Mouse (Mus musculus): Measurements from ENCODE around the gene Efcab2.
A peak's percentile ranks its signal among the peaks of the same experiment; 100 is the strongest.

Gene Efcab2

GRCm38 (mm10) chr1:178405951-178406711 is at the start of gene Efcab2:
Gene Efcab2, plus strand, starts transcription at chr1:178406085.
- DNase-seq (ENCODE audit: low read depth): peak; percentile 95

- DNase-seq (ENCODE audit: low read depth): no peak
Measured at GRCm38 (mm10) chr1:178357776-178358710, 47.8 kb upstream of the Efcab2 start.

DNA sequence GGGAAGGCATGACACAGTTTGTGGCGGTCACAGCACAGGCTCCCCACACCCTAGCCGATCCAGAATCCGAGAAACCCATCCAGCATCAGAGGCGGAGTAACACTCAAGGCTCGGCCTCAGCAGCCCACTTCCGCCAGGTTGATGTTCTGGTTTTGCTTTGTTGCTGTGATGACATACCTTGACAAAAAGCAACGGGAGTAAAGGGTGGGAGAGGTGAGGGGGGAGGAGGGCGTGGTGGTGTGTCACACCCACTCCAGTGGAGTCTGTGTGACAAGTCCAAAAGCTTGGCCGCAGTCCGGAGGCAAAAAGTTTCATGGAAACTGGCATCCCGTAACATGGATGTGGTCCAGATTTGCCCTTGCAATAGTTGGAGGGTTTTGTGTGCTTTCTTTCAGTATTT is 45.6 kb upstream of the Efcab2 start:
- no peak for DNase-seq (ENCODE audit: low read depth)

DNA sequence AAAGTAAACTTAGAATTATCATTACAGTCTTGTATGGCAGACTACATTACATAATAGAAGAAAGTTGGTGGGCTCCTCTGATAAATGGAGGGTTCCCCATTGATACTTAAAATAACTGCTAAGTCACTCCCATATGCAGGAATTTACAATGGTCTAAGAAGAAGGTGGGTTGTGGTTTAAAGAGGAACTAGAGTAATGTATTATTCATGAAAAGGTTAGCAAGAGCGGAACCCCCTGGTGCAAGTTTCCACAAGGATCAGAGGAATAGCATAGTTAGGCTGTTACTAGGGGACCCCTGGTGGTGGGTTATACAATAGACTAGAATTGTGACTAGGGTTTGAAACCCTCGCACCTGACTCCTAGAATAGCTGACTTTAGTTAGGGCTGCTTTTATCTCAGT is 45.2 kb upstream of the Efcab2 start:
- peak; percentile 51 for DNase-seq (ENCODE audit: low read depth)

DNA sequence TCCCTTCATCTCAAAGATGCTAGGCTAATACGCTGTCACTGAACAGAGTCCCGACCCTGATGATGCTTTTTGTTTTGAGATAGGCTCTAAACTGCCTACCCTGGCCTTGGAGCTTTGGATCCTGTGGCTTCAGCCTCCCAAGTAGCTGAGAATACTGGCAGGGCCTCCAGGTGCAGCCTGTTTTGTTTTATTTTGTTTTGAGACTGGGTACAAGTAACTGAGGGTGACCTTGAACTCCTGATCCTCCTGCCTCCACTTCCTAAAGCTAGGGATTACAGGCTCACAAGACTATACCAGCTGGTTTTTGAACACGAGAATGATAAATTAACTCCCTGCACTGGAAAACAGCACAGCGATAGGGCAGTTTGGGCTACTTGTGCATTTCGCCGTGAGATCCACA is 40.7 kb upstream of the Efcab2 start:
- no peak for DNase-seq (ENCODE audit: low read depth)

- DNase-seq (ENCODE audit: low read depth): no peak
Measured at GRCm38 (mm10) chr1:178368121-178368520, 37.8 kb upstream of the Efcab2 start.

DNA sequence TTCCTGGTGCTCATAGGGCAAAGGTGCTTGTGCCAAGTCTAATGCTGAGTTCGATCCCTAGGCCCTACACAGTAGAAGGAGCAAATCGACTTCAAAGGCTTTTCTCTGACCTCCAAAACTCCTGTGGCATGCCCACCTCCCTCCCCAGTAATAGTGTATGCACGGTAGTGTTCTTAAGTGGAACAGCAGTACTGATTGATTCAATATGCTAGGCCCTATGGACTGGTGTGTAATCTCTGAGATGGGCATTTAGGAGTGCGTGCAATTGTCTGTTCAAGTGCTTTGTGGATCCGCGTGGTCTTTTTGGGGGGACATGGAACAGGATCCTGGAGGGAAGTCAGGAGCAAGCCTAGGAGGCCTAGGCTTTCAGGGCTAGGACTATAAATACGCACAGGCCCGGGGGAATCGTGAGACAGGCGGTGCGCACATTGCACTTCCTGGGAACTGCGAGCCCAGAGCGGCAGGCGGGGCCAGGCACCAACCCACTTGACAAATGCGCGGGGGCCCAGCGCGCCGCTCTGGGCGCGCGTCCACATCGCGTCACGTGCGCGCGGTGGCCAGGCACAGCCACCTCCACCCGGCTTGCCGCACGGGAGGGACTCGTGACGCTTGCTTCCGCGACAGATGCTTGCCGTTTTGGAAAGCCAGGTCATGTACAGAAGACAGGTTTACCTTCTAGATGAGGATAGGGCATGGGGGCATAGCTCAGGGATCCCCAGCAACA is 37.2 kb upstream of the Efcab2 start:
- peak; percentile 90 for DNase-seq (ENCODE audit: low read depth)

DNA sequence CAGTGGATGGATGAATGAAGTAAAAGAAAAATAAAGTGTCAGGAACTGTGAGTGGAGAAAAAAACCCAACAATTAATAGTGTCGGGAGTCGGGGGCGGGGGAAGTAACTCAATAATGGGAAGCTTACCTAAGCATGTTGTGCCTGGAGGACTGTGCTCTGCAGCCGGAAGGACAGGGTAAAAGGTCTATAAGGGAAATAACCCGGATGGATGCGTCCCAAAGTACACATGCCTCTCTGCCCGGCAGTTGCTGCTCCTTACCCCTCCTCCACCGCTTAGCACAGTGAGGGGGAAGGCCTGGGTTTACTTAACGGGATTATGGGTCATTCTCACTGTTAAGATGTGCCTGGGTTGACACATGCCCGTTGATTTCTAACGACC is 36.6 kb upstream of the Efcab2 start:
- DNase-seq (ENCODE audit: low read depth): peak; percentile 82

DNA sequence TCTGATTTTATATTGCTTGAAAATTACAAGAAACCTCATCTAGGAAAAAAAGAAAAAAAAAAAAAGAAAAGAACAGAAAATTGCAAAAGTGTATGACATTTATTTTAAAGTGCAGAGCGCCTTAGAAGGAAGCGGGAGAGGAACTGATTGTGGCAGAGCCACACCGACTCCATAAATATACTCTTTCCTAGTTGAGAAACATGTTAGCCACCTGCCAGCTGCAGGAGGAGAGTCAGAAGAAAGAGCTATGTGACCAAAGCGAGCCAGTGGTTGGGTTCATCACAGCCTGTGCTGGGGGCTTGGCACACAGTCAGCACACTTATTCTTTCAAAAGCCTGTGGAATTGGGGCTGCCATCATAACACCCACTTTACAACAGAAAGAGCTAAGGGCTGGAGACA is 33.2 kb upstream of the Efcab2 start:
- DNase-seq (ENCODE audit: low read depth): no peak

DNA sequence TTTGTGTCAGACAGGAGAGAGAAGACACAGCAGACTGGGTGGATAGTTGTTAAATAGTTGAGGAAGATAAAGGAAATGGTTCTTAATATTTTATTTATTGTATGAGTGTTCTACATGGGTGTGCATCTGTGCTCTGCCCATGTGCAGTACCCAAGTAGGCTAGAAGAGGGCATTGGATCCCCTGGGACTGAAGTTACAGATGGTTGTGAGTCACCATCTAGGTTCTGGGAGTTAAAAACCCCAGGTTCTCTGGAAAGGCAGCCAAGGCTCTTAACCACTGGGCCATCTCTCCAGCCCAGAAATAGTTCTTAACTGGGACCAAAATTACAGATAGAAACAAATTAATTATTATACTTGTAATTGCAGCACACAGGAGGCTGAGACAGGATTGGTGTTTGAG is 30.5 kb upstream of the Efcab2 start:
- DNase-seq (ENCODE audit: low read depth): peak; percentile 27

DNA sequence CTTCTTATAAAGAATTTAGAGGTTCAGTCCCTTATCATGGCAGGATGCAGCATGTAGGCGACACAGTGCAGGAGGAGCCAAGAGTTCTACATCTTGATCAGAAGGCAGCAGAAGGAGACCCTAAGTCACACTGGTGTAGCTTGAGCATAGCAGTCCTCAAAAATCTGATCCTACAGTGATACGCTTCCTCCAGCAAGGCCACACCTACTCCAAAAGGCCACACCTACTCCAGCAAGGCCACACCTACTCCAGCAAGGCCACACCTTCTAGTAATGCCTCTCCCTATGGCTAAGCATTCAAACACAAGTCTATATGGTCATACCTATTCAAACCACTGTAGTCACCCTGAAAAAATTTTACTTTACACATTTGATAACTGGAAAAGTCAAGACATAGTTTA is 29.8 kb upstream of the Efcab2 start:
- DNase-seq (ENCODE audit: low read depth): peak; percentile 28

- no peak for DNase-seq (ENCODE audit: low read depth)
Measured at GRCm38 (mm10) chr1:178376907-178377306, 29.0 kb upstream of the Efcab2 start.

DNA sequence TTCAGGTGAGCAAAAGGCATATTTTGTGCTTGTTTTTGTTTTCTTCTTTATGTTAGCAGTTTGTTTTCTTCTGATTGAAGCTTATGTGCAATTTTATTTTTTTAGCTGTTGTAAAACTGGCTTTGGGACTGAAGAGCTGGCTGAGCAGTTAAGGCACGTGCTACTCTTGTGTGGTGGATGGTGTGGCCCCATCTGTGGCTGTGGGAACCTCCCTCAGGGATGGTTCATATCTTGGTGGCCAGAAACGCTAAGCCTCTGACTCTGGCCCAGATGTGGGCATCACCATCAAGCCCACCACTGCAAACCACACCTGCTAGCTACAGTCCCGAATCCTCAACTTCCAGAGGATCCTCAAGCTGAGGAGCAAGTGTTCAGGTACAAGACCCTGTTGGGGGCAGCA is 27.8 kb upstream of the Efcab2 start:
- no peak for DNase-seq (ENCODE audit: low read depth)

DNA sequence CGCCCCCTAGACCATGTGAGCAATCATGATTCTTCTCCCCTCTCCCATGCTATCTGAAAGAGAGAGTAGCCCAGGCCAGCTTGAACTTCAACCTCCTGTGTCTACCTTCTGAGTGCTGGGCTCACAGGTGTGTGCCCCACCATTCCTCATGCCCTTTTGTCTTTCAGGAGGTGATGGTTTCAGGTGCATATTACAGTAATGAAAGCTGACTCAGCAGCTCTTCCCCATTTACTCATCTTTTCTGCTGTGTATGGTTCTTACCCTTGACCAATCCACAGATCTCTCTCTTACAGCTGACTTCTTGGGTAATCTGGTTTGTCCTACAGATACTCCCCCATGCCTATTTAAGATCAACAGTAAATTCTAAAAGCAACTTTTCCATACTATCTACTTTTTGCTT is 26.7 kb upstream of the Efcab2 start:
- DNase-seq (ENCODE audit: low read depth): no peak

GRCm38 (mm10) chr1:178382165-178382564 is 23.7 kb upstream of the Efcab2 start:
- DNase-seq (ENCODE audit: low read depth): no peak

GRCm38 (mm10) chr1:178388802-178389201 is 17.1 kb upstream of the Efcab2 start:
- no peak for DNase-seq (ENCODE audit: low read depth)

- no peak for DNase-seq (ENCODE audit: low read depth)
Measured at GRCm38 (mm10) chr1:178389401-178389800, 16.5 kb upstream of the Efcab2 start.

- peak; percentile 21 for DNase-seq (ENCODE audit: low read depth)
Measured at GRCm38 (mm10) chr1:178392970-178393369, 12.9 kb upstream of the Efcab2 start.

DNA sequence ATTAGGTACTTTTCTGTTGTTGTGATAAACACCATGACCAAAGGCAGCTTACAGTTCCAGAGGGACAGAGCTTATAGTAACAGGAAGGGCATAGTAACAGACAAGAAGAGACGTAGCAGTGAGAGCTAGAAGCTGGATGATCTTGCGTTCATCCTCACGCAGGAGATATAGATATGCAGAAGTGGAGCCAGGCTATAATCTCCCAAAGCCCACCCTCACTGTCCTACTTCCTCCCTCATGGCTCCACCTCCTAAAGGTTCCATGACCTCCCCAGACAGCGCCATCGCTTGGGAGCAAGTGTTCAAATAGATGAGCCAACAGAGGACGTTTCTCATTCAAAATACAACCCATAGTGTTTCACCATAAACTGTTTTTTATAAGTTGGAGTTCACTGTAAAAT is 10.8 kb upstream of the Efcab2 start:
- no peak for DNase-seq (ENCODE audit: low read depth)

DNA sequence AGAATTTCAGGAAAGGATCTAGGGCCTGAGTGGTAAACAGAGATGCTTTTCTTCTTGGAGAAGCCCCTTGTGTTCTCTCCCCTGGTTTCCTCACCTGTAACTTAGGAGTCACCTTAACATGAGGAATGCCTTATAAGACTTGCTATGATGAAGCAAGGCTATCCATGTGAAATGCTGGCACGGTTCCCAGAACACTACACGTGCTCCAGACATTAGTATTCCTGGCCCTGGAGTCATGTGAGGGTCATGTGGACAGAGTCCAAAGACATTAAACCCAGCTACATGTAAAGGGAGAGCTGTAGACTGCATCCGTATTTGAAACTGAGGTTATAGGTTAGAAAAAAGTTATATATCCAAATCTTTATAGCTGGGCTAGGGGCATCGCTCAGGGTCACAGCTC is 9.5 kb upstream of the Efcab2 start:
- no peak for DNase-seq (ENCODE audit: low read depth)

DNA sequence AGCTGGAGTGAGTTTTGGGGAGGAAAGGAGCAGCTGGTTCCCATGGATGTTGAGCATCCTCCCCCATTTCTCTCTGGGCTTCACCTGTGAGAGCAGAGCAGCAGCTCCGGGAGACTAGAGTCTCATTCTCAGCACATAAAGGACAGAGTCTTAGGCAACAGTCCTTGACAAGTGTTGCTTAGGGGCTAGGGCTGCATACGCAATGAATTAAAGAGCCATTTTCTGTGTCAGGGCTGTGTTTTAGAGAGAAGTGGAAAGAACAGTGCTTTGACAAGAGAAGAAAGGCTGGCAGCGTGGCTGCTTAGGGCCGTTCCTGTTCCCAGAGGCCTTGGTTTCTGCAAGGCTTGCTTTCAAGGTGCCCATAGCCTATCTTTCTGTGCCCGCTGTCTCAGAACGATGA is 6.0 kb upstream of the Efcab2 start:
- DNase-seq (ENCODE audit: low read depth): no peak

- no peak for DNase-seq (ENCODE audit: low read depth)
Measured at GRCm38 (mm10) chr1:178400652-178401051, 5.2 kb upstream of the Efcab2 start.

DNA sequence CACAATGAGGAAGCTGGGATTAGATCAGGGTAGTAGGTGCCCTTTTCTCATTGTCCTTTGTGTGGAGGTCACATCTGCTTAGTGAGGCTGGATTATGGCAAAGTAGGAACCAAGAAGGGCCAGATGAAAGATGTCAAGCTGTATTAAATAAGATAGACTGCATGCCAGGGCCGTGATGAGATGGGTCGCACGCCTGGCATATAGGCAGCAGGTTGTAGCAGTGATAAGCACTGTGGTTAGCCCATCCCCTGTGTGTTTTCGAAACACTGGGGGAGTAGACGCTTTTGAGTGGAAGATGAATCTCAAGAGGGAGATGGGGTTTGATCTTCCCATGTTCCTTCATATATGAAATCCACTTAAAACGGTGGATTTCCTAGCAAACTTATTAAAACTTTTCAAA is 3.9 kb upstream of the Efcab2 start:
- no peak for DNase-seq (ENCODE audit: low read depth)
